Mouse (Mus musculus) lung, adult 2 months (tissue): Measurements from ENCODE around the gene Zkscan4.

Source experiments
- CTCF ChIP-seq: fragments of 200-500 bp; IDR thresholded peaks from 2 replicates; pipeline ENCODE4 v1.5.1; 2011; ENCODE audit warnings: mild to moderate bottlenecking, low read length, control low read depth; ENCODE audit not compliant: insufficient read depth
- POLR2A ChIP-seq: fragments of 200-500 bp; IDR thresholded peaks from 2 replicates; pipeline ENCODE4 v1.6.1; 2011; ENCODE audit warnings: low read depth, mild to moderate bottlenecking, control low read depth, low read length, borderline replicate concordance; ENCODE audit errors: extremely low read depth

- TF ChIP-seq CTCF (no peak), POLR2A (no peak)
Measured at GRCm38 (mm10) chr13:21456347-21456746, 22.4 kb upstream of the Zkscan4 start.
